Mouse (Mus musculus) spleen, adult 2 months (tissue): ENCODE measurements around the gene Tepsin.

Experiments used
- CTCF ChIP-seq: fragments of 200-500 bp; IDR thresholded peaks from 2 replicates; pipeline ENCODE4 v1.5.1; 2011; ENCODE audit warnings: mild to moderate bottlenecking, inconsistent platforms; ENCODE audit not compliant: insufficient read depth, insufficient read length, insufficient replicate concordance; ENCODE audit errors: extremely low read depth
- POLR2A ChIP-seq: fragments of 200-500 bp; IDR thresholded peaks from 2 replicates; pipeline ENCODE4 v1.6.1; 2011; ENCODE audit warnings: low read depth, low read length, inconsistent platforms

DNA sequence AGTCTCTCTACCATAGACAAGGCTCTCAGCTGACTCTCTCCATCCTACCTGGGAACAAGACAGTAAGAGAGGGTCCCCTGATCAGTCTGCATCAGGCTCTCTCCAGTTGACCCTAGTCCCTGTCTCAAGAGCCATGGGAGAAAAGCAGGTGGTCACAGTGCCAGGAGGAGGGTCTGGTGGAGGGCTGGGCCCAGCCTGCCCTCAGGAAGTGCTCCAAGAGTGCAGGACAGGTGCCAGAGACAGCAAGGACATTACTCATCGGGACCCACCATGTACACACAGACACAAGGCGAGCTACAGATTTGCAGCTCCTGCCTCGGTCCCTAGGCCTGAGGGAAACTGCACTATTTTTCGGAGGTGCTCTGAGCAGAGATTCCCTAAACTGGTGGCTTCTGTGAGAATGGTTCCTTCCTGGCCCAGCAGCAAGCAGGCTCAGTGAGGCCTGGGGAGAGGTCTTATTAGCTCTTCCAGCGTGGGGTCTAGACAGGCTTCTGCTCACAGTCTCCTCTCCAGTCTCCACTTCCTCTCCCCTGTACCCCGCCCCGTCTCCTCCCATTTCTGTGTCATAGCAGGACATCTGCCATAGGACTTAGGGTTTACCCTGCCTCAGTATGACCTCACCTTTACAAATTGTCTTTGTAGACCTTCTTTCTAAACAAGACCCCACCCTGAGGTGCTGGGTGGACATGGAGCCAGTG is 56.2 kb downstream of the Tepsin start:
- TF ChIP-seq CTCF (no peak), POLR2A (no peak)
